Mouse (Mus musculus) T-helper 1 cell (primary cell): Measurements from ENCODE around the gene Tollip.

Source experiments
- in situ Hi-C: fragments of 300-600 bp; cut with MboI, MseI; formaldehyde crosslinking; loops from one replicate; pipeline ENCODE4 v1.15.1; 2025; ENCODE audit warnings: high pct_unique_total_duplicates

The Tollip gene

DNA sequence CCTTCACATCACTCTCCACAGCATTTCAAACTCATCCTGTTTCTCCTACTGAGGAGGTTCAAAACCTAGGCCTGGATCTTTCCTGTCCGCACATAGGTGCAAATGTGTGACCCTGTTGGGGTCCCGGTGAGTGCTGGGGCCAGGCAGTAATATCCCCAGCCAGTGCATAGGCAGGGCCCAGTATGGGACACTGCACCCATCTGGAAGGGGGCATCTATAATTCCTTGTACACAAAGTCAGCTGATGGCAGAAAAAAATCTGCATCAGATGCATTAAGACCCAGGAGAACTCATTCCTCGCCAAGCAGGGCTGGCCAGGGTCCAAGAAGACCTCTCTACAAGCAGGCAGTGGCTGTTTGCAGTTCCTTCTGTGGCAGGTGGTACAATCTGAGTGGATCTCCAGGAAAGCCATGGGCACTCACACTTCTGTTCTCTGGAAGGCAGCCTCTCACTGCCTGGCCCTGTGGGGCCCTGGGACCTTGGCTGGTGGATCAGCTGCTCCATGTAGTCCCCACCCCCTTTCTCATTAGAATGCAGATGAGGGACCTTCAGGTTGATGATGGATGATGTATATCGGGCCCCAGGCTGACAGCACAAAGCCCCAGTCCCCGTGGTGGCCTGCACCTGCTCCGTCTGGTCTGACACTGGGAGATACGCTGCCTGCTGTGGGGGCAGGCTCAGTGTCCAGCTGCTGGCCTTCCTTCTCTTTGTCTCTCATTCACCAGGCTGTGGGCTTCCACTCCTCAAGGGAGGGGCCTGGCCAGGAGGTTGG is 16.0 kb upstream of the Tollip start:
- in situ Hi-C loops, result no loop called here

DNA sequence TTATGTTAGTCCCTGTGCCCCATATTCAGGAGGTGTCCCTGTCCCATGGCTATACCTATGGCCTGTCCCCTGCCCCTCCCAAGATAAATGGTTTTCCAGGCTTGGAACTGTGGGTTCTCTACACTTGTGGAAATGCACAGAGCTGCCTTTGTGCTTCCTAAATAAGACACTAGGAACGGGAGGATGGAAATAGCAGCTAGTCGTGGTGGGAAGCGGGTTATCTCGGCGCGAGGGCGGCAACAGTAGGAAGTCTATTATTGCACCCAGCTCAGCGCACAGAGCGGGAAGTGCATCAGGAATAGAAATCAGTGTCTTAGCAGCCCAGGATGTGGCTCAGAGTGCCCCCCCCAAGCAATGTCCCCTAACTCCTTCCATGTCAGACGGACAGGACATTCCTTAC is 10.3 kb upstream of the Tollip start:
- in situ Hi-C loops, result loop anchor here (10.0 kb wide), 1 partner anchor 174 kb away; no protein-coding TSS in a partner anchor

DNA sequence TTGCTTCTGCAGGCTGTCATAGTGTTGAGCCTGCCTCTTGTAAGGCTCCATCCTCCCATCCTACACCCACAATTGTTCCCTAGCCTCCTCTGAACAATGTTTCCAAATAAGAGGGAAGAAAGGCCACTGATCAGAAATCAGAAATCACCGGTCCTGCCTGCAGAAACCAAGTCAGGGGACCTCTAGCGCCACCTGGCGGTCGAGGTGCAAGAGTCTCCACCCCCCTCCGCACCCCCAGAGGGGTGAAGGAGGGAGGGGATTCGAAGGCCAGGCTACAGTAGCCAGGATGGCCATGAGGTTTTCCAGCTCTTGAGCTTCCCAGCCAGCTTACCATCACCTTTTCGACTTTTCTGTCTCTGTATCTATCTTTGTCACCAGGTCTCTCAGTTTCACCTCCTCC is 6.6 kb upstream of the Tollip start:
- in situ Hi-C loops, result loop anchor here (10.0 kb wide), 1 partner anchor 170 kb away; no protein-coding TSS in a partner anchor

DNA sequence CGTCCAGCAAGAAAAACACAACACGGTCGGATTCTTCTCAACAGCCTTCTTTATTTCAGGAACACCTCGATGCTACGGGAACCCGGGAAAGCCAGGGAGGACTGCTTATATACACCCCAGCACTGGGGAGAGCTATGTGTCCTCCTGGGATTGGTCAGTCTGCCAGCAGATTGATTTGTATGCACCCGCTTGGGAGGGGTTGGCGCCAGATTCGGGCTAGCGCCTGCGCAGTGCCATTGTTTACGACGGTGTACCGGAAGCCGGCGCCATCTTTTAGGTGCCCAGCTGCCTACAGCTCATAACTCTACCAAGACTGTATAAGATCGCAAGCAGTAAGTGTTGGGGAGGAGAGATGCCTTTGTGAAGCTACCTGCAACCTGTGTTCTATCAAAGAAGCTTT is 5.8 kb upstream of the Tollip start:
- in situ Hi-C loops, result loop anchor here (10.0 kb wide), 1 partner anchor 169 kb away; no protein-coding TSS in a partner anchor

DNA sequence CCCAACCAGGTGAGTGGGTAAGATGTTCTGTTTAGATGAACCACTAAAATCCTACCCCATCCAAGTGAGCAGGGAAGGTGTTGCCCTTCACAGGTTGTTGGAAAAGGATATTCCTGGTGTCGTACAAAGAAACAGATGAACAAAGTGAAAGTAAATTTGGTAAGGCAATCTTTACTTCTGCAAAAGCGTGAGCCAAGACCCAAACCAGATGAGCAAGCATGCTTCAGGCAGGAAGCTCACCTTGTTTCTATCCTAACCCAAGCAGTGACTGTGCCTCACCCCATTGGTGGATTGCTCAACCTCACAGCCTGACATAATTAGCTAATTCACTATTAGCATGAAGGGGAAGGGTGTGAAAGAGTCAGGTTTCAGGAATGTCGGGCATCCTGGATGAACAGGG is 7.0 kb downstream of the Tollip start:
- in situ Hi-C loops, result no loop called here

DNA sequence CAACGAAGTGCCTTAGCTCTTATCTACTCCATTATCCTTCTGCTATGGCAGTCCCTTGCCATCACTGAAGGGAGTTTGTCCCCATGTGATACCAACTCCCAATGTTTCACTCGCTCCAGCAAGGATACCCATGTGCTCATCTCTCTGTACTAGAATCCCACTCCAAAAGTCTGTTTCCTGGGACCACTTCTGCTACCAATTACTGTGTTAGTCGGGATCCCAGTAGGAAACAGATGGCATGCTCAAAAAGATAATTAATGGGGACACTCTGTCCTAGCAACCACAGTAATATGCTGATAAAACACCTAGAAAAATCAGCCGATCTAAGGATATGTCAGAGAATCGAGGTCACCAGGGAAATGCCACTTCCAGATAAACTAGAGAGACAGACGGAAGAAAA is 9.7 kb downstream of the Tollip start:
- in situ Hi-C loops, result no loop called here

DNA sequence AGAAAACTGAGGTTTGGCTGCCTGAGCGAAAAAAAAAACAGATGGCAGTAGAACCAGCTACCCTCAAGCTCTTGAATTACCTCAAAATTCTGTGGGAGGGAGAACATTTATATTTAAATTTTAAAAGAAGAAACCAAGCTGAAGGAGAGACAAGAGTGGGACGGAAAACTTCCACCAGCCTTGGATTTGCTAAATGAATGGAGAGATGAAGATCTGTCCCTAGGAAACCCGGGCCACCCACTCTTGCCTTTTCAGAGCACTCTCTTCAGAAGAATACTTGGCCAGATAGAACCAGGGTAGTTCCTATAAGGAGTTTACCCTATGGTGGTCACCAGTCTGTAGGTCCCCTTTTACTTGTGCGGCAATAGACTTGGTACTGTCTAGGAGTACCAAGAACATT is 15.5 kb downstream of the Tollip start:
- in situ Hi-C loops, result no loop called here

DNA sequence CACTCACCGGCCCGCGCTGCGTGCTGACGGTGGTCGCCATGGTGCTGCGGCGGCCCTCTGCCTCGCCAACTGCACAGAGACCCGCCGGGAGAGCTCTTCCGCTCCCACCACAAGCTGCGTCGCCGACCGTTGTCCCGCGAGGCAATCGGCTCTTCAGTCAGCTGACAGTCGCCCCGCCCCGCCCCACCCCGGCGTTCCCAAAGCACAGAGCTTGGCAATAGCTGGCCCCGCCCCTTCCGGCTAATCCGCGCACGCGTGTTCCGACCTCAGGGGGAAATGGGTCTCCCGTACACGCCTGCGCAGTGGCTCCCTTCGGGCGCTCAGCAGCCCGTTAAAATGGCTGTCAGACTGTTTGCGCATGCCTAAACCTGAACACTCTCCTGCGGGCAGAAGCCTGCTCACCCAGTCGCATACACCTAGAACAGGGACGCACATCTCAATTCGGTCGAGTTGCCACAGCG is 16.0 kb downstream of the Tollip start:
- in situ Hi-C loops, result no loop called here

DNA sequence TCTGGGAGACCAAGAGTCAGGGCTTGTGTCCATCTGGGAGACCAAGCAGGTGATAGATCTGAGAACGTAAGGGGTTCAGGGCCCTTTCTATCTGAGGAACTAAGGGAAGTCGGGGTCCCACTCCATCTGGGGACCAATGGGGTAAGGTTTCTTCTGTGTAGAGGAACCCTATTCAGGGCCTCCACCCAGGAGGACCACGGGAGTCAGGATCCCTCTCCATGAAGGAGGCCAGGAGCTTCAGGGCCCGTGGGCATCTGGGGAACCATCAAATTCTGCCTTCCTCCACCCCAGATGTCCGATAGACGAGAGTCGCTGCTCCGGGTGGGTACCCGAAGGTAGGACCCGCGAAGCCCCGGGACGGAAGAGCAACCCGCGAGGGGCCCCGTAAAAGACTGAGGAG is 16.5 kb downstream of the Tollip start:
- in situ Hi-C loops, result no loop called here

DNA sequence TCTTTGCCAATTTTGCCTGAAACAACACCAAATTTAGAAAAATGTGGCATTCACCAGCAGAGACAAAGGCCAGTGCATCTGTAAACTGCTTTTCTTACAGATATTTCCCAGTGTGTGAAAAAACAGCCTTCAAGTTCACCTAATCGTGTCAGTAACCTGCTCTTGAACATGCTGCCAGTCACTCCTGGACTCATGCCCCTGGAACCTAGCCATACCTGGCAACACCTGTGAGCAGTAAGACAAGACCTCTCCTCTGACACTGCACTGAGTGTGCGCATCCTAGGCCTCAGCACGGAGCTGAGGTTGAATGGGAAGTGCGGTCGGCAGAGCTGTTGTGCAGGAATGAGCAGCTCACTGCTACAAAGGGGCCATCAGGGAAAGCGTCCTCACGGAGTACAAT is 26.2 kb downstream of the Tollip start:
- in situ Hi-C loops, result no loop called here

DNA sequence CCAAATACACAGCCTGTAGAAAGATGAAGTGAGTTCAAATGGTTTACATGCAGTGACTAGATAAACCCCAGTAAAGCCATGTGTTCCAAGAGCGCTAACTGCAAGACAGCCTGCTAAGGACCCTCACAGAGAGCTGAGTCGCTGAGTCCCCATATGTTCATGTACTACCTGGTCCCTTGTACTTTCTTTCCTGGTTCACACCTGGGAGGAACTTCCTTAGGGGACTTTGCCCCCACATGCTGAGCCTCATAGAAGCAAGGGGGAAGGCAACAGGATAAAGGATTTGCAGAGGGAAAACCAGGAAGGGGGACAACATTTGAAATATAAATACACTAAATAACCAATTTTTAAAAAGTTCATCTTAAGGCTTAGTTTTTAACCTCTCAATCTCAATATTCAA is 39.5 kb downstream of the Tollip start:
- in situ Hi-C loops, result no loop called here

DNA sequence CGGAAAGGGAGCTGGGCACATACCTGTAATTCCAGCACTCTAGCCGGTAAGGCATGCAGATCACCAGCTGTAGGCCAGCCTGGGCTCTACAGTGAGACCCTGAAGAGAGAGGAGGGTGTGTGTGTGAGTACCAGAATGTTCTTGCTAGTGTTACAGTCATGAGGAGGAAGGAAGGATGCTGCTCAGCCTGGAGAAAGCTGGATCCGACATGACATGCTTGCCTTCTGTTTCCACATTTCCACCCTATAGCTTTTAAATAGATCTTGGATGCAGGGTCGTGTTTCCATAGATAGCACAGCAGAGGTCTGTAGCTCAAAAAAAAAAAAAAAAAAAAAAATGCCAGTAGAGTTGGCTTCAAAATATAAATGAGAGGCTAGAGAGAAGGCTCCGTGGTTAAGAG is 43.4 kb downstream of the Tollip start:
- in situ Hi-C loops, result no loop called here

DNA sequence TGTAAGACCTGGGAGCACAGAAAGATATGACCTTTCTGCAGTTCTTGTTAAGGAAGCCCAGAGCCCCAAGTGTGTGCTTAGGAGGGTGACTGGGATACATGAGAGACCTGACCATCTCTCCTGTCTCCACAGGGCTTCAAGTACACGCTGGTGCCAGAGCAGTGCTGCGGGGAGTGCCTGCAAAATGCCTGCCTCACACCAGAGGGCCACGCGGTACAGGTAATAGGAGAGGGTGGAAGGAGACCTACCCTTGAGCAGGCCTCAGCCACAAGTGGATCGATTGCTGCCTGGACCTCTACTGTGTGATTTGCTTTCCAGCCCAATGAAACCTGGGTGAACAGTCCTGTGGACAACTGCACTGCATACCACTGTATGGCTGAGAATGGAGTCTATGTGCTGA is 47.8 kb downstream of the Tollip start:
- in situ Hi-C loops, result no loop called here

DNA sequence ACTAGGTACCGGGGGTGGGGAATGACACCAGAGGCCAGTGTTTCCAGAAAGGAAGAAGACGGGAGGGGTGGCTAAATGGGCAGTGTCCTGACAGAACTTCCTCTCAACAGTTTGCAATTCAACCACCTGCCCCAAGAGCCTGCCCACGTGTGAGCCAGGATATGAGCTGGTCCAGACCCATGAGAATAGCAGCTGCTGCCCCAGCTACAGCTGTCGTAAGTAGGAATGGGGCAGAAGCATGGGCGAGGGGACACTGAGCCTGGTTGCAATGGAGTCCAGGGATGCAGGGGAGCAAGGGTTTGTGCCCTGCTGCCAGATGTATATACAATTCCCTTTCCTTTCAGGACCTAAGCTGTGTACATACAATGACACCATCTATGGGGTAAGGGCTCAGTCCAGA is 48.7 kb downstream of the Tollip start:
- in situ Hi-C loops, result no loop called here

DNA sequence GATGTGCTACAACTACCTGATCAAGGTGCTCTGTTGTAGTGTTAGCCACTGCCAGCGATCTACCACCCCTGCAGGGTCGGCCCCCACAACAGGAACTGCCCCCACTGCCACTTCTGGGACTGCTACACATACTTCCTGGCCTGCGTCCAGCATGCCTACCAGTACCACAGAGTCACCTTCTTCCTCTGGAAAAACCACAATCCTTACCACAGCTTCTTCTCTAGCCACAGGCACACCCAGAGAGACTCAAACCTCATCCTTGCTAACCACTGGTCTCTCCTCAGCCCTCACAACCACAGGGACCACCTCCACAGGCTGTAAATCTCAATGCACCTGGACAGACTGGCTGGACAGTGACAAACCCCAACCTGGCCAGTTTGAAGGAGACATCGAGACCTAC is 57.3 kb downstream of the Tollip start:
- in situ Hi-C loops, result no loop called here

DNA sequence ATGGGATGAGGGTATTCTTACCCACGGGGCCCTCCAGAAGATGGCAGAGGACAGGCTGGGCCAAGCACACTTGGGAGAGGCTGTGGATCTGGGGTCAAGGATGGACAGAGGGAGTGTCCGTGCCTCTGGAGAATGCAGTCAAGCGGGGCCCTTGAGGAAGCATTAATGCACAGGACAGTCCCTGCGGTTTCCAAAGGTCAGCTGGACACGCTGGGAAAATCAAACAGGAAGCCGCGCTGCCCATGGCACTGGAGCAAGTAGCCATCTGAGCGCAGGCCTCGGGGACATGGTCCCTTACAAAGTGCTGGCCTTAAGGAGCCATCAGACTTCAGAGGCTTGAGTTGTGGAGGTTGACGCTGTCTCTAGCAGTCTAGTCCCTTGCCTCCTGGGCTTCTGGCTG is 78.0 kb downstream of the Tollip start:
- in situ Hi-C loops, result no loop called here

DNA sequence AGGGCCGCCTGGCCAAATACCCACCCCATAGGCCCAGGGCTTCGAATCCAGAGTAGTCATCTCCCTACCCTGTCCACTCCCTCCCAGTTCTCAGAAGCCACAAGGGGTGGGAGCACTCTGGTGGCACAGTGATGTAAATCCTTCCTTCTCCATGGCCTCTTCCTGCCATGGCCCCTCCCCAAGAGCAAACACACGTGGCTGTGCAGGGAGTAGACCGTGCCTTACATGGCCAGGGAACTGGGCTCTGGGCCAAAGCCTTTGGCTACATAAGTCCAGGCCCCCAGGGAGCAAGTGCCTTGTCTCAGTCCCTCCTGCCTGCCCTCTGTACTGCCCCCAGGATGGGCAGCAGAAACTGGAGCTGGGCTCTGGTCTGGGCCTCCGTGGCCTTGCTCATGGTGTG is 79.5 kb downstream of the Tollip start, which contains the start of gene Muc5b:
TSS of gene Muc5b (plus strand) at position 292 of the 400 bp plus-strand sequence.
- in situ Hi-C loops, result no loop called here

DNA sequence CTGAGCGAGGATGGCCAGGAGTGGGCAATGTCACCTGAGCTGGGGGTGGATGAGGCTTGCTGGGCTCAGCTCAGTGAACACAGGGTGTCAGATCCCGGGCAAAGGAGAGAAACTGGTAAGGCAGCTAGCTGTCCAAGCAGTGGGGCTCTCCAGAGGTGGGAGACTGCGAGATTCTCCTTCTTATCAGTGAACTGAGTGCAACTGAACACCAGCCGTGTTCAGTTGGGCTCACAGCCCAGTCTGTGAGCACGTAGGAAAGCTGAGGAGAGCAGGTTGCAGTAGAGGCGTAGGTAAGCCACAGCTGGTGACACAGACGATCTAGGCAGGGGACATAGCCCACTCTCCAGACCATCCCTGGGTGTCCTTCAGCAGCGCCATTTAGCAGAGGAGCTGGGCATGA is 81.9 kb downstream of the Tollip start:
- in situ Hi-C loops, result no loop called here

DNA sequence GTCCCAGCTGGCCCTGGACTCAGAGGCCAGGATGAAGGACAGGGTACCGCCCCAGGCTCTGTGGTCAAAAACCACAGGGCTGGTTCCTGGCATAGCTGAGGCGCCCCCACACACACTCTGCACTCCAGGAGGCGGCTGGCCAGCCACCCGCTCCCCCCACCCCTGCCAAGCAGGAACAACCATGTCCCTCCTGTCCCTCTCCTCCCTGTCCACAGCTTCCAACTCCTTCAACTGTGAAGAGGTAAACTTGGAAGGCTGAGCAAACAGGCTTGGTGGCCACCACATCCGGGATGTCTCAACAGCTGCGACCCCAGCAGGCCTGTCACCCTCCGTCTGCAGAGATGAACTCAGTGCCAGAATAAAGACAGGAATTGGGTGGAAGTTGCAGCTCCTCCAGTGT is 82.4 kb downstream of the Tollip start:
- in situ Hi-C loops, result no loop called here
